Mouse (Mus musculus) cortical plate, adult 2 months (tissue): ENCODE measurements around the gene Slc23a3.

Source experiments
- CTCF ChIP-seq: fragments of 200-500 bp; IDR thresholded peaks from 2 replicates; pipeline ENCODE4 v1.5.1; 2011; ENCODE audit warnings: mild to moderate bottlenecking, control low read depth, low read length; ENCODE audit not compliant: insufficient read depth; ENCODE audit errors: extremely low read depth
- POLR2A ChIP-seq: fragments of 200-500 bp; IDR thresholded peaks from 2 replicates; pipeline ENCODE4 v1.6.1; 2011; ENCODE audit warnings: mild to moderate bottlenecking, low read length, control low read depth; ENCODE audit not compliant: insufficient read depth; ENCODE audit errors: extremely low read depth

- no peak for TF ChIP-seq CTCF
- no peak for TF ChIP-seq POLR2A
Measured at GRCm38 (mm10) chr1:75125418-75125817, 8.3 kb downstream of the Slc23a3 start.
